Mouse (Mus musculus) erythroblast, adult 5-6 weeks (primary cell): ENCODE measurements at regions not wholly inside any gene's neighbourhood (a gene's known extent, or its start where the extent isn't known, plus 50 kb on each side); places are given as distances from the start of the nearest gene placed in this dataset.
"Not testable (repeated sequence)": the region's sequence is repeated elsewhere in the genome, so short reads cannot be mapped to it uniquely, and the experiment has no call there.

Experiments
- ATAC-seq: replicated peaks from 2 replicates; pipeline ENCODE4 v1.8.0; 2016; ENCODE audit warnings: moderate number of reproducible peaks, mild to moderate bottlenecking, moderate TSS enrichment, inconsistent platforms; ENCODE audit not compliant: poor library complexity, low FRiP score, severe bottlenecking

DNA sequence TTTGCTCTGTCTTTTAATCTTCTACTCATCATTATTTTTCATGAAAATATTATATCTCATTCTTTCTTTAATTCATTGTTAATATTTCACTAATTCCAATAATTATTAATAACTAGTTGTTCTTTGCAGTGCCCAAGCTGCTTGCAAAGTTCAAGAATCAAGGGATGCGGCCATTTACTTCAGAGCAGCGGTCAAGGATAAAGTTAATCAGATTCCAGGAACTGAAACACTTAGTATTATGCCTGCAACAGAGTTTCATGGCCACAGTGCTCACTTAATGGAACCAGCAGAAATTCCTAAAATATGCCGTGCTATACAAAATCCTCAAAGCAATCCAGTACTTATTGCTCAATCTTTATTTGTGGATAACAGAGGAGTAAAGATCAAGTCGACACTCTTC lies 1389.7 kb upstream of the 1700008P02Rik start:
- ATAC-seq = no peak

DNA sequence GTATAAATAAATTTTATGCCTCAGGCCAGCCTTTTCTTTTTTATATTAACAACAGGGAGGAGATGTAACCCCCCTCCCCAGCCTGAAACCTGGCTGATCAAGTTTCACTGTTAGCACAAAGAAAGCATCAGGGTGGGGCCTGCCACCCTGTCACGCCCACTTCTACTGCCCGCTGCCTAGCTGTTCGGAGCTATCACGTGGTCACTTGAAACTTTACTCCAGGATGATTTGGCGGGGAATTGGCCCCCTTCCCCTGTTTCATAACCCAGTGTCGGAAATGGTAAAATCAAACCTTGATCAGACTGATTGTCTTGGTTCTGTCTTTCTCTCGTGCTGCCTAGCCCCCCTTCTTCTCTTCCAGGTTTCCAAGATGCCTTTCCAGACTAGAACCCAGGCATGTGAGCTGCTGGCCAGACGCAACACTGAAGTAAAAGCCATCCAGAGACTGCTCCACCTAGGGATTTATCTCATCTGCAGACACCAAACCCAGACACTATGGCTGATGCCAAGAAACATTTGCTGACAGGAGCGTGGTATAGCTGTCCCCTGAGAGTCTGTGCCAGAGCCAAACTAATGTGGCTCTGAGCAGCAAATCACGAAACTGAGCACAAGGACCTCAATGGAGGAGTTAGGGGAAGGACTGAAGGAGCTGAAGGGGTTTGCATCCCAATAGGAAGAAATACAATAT lies 1386.6 kb upstream of the 1700008P02Rik start:
- no peak for ATAC-seq

DNA sequence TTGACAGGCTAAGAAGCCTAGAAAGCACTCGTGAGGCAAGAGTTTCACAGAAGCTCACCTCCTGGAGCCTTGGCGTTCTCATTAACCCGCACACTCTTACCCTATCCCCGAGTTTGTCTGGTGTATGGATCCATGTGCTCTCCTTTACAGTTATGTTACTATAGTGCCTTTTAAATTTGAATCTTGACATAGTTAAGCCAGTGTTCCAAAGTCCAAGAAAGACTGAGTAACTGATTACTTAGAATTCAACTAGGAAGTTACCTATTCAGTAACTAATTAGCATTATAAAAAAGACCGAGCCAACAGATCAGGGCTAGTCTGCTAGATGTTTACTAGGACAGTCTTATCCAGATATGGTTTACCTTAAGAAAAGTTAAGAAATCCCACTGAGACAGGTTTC lies 1386.0 kb upstream of the 1700008P02Rik start:
- ATAC-seq = no peak

DNA sequence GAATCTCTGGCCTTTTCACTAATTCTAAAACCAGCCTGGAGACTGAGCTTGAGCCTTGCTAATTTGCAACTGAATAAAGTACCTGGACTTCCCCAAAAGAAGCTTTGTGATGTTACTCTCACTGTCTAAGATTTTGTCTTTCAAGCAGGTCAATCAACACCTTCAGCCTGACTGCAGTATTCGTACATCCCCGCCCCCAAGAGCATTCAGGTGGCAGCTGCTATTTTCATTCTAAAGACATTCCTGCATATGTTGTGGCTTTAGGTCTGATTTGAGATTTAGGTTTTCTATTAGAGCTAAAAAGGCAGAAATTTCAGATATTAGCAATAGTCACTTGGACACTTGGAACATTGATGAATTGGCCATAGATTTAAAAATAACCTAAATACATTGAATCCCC lies 1385.4 kb upstream of the 1700008P02Rik start:
- ATAC-seq = not testable (repeated sequence)

DNA sequence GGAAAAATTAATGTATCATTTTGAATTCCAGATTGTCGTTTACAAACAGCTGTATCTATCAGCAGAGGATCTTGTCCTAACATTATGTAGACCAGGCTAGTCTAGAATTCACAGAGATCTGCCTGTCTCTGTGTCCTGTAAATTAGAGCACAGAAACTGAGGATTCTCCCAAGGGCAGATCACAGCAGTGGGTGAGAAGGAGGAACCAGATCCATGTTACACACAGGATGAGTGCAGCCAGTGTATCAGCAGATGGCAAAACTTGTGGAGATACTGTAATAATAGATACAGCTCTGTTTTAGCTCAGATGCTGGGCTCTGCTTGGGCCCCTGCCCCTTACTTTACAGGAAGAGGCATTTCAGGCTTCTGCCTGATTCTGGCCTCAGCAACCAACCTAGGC lies 1384.0 kb upstream of the 1700008P02Rik start:
- ATAC-seq = no peak

DNA sequence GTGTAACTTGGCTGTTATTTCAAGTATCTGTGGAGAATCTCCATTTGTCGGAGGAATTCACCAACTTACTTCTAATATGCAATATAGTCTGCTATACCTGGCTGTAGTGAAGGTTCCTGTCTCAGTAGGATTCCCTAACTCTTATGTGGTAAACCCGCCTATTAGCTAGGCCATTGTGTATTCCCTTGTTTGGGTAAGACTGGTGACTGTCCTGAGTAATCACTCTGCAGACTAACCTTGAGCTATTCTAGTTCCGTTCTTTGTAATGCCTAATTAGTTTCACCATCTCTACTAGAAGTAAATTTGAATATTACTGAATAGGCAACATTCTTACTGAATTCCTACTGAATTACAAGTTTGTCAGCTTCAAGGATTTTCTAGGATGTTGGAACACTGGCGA lies 1380.8 kb upstream of the 1700008P02Rik start:
- no peak for ATAC-seq

DNA sequence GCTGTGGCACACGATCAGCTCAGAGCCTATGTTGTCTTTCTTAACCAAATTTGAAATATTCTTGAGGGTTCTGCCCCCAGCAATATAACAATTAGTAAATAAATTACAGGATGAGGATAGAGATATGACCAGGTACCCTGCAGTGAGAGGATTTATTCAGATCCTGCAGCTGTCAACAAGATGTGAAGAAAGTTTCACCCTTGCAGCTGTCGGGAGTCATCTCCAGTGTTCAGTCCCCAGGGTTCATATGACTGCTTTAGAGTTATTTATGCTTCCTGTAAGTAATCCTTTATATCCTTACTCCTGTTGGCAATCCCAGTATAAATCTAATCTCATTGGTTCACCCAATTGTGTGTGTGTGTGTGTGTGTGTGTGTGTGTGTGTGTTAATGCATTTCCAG lies 1372.1 kb upstream of the 1700008P02Rik start:
- no peak for ATAC-seq

DNA sequence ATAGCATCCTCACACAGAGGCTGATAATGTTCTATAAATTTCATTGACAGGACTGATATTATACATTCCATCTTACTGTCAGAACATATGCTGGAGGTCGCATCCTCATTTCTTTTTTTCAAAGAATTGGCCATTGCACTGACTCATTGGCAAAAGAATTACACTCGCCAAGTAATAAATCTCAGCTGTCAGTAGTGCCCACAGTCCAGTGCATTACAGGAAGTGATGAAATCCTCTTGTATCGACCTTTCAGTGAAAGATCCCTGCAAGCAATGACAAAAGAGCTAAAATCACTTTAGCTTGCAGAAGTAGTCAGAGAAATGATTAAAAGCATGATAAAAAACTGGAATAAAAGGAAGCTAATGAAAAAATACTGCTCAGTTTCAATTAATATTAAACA lies 1353.0 kb upstream of the 1700008P02Rik start:
- no peak for ATAC-seq

DNA sequence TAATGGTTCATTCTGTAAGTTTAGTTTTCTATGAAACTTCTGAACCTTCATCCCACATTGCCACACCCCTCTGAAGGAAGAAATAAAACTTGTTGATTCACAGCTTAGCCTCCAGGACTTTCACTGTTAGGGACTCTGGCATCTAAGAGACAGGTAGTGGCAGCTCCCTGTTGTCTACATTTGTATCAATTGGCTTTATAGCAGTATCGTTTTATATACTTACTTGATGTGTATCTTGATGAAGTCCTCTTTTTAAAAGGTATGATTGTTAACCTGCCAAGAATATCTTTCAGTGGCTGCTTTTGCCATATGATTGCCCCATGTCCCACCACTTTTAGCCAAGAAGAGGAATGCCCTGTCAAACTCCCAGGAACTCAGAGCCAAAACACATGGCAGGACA lies 1333.7 kb upstream of the 1700008P02Rik start:
- ATAC-seq = no peak

DNA sequence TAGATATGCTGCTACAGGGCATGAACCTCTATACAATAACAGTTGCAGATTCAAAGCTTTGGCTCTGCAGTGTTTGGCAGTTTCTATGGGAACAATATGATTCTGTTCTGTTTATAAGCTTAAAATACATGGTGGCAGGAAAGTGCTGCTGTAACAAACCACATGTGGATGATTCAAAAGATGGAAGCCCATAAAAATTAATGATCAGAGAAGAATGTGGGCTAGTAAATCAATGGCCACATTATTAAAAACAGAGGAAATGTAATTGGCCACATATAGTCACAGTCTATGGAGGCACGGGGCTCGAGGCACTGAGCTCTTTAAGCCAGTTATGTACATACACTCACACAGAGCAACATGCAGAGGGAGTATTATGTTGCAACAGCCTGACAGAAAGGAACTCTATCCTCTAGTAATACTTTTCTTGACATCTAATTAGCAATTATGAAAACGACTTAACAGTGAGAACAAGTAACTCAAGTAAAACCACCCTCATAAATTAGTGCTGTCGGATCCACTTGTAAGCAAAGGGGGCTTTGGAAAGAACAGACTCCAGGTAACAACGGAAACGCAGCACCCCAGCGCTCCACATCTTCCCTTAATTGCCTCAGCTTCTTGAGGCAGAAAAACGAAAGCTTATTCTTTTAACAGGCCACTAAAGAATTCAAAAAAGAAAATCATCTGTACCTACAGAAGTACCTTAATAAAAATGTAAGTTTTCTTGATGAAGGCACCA lies 1323.6 kb upstream of the 1700008P02Rik start:
- no peak for ATAC-seq
